Mouse (Mus musculus) liver, adult 2 months (tissue): ENCODE measurements around the gene Eif4g1.

Experiments used
- CTCF ChIP-seq: fragments of 200-500 bp; IDR thresholded peaks from 2 replicates; pipeline ENCODE4 v1.5.1; 2011; ENCODE audit warnings: low read depth, low read length, control low read depth
- POLR2A ChIP-seq: fragments of 200-500 bp; IDR thresholded peaks from 2 replicates; pipeline ENCODE4 v1.6.1; 2011; ENCODE audit warnings: low read length, control low read depth; ENCODE audit not compliant: insufficient read depth; ENCODE audit errors: extremely low read depth

DNA sequence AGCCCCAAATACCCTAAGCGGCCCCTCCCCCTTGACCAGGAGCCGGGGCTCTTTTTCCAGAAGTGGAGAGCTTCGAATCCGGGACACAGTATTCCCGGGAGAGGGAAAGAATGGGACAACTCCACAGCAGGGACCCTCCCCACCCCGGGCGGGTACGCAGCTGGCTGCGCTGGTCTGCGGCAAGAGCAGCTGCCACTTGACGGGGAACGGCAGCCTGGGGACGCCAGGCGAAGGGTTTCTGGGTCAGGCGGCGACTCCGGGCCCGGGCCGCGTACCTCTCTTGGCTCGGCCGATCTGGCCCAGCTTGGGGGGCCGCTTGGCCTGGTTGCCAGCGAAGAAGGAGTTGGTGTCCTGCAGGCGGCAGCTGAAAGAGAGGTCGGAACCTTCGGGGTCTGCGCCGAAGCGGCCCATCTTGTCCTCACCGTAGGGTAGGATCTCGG lies 47.3 kb upstream of the Eif4g1 start:
- TF ChIP-seq POLR2A (no peak), CTCF (no peak)
